Mouse (Mus musculus) cerebellum, adult (tissue): ENCODE data around the gene Sdhaf3.
"Not testable (repeated sequence)": the region's sequence is repeated elsewhere in the genome, so short reads cannot be mapped to it uniquely, and the experiment has no call there.

Experiments used
- ATAC-seq: cut with Nextera tagmentation; 2 replicates; pipeline ENCODE4 v1.9.2; 2017; ENCODE audit warnings: mild to moderate bottlenecking, moderate library complexity, mixed read lengths; ENCODE audit not compliant: insufficient number of reproducible peaks, low FRiP score, low TSS enrichment

Gene Sdhaf3

DNA sequence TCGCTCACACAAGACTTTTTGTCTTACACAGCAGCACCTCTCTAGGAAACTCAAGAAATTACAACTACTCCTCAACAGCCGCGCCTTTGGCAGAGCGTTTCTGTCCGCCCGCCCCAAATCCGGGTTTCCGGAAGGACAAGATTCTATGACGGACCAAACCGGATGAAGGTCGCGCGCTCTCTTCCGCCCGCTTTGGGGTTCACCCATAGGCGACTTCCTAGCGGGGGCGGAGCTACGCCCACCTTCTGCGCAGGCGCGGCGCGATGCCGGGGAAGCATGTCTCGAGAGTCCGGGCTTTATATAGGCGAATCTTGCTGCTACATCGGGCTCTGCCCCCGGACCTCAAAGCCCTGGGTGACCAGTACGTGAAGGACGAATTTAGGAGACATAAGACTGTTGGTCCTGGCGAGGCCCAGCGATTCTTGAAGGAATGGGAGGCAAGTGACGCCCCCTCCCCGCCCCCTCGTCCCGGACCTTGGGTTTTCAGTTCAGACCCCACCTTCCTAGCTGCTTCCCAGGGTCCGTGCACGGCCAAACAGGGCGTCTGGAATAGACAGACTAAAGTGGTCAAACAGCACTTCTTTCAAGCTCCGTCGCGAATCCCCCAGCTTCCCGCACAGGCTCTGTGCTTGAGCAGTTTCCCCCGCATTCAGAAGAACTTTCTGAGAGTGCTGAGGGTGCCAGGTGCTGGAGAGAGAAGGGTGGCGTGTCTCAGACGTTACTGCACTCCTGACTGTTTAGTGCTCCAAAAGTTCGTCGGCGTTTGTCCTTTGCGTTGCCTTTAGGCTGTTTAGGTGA is at the start of gene Sdhaf3:
Sdhaf3 (plus strand) TSS at position 241 of the 798 bp plus-strand sequence.
- peak; percentile 97 for ATAC-seq

GRCm38 (mm10) chr6:6909586-6909985 is 46.2 kb upstream of the Sdhaf3 start:
- ATAC-seq: no peak

- ATAC-seq: no peak
Measured at GRCm38 (mm10) chr6:6914304-6914703, 41.5 kb upstream of the Sdhaf3 start.

DNA sequence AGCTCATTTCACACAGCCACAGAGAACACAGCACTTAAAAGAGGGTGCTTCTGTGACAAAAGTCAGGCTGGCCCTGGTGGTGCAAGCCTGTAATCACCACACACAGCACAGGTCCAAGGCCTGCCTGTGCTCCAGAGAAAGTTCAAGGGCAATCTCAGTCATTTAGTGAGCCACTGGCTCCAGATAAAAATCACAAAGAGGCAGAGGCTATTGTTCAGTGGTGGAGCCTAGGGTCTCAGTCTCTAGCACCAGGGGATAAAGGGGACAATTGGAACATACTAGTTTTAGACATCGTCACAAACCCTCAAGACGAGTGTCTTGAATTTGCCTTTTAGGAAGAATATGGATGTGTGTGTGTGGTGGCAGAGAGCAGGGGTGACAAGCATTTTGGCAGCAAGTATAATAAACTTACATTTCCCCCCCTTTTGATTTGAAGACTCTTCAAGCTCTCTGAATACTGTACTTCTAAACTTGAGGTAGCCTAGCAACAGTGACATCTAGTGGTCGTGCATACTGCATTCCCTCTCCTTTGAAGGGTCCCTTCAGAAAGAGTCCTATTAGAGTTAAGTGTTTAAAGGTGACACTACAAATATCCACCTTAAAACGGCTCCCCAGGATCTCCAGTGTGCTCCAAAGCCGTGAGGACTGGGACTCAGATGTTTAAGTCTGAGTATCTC is 40.8 kb upstream of the Sdhaf3 start:
- peak; percentile 66; the same call in 1 of the 2 replicates for ATAC-seq

DNA sequence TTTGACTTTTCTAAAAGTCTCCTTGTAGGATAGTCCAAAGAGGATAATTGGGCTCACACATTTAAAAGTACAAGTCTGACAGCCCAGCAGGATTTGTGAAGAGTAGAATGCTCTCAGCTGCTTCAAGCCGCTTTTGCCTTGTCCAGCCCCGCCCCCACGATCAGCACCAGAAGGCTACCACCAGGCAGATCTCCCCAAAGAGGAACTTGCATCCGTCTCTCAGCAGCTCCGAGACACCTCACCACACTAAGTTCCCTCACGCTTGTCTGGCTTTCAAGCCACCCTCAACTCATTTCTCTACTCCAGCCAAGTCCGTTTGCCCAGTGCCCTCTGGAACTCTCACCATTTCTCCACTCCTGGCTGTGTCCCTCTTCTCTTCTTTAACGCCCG is 40.3 kb upstream of the Sdhaf3 start:
- ATAC-seq: no peak

GRCm38 (mm10) chr6:6917334-6917733 is 38.5 kb upstream of the Sdhaf3 start:
- ATAC-seq: no peak

GRCm38 (mm10) chr6:6925264-6925663 is 30.5 kb upstream of the Sdhaf3 start:
- ATAC-seq: 0 out of 2 replicates have a peak, but pooled peaks have one; percentile 20

GRCm38 (mm10) chr6:6930831-6931230 is 25.0 kb upstream of the Sdhaf3 start:
- no peak for ATAC-seq

GRCm38 (mm10) chr6:6931507-6931906 is 24.3 kb upstream of the Sdhaf3 start:
- ATAC-seq: no peak

DNA sequence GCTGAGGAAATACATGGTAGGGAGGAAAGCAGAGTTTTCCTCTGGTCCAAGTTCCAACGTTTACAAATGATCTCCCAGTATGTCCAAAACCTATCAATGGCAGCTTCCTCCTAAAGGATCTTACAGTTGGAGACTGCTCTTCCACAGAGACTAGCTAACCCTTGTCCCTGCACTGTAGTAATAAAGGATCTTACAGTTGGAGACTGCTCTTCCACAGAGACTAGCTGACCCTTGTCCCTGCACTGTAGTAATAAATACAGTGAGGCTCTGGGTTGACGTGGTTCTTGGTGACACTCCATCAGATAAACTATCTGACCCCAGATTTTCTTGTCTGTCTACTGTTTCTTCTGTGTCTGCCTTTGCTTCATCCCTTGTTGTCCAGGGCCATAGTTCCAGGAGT is 15.0 kb upstream of the Sdhaf3 start:
- ATAC-seq: no peak

DNA sequence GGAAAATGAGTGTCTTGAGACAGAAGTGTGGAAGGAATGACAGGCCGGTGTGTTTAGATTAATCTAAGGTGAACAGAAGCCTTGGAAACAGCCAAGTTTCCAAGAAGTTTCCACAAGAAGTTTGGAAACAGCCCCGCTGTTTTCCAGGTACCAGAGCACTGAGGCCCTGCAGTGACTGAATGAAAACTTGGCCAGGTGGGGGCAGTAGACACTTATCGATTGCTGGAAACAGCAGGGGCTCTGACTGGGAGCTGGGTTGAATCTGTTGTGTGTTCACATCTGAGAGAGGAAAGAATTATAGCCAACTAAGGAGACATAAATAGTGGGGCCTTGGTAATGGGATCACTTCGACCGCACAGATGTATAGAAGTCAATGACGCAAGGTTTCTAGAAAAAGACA is 13.0 kb upstream of the Sdhaf3 start:
- ATAC-seq: no peak

DNA sequence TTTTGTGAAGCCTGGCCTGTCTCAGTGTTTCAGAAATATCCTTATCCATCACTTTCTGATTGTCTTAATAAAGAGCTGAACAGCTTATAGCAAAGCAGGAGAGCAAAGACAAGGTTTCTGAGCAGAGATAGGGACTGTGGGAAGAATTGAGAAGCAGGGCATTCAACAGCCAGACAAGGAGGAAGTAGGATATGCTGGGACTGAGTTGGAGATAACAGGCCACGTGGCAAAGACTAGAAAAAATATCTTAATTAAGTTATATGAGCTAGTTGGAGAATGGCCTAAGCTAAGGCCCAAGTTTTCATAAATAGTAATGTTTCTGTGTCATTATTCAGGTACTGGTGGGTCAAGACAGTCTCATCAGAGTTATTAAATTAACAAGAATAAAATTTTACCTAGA is 8.2 kb upstream of the Sdhaf3 start:
- ATAC-seq: no peak

DNA sequence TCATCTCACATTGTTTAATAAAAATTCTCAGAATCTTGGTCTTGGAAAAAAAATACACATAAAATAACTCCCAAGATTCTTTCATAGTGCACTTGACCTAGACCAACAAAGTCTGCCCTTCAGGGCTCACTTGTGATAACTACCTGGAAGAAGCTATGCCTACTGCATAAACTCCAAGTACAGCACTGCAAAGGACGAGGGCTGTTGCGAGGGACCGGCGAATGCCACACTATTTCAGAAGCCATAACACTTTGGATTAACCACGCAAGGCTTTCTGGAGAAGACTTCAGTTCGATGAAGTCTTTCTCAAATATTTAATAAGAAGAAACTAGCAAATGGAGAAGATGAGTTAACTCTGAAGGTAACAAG is 425 bp upstream of the Sdhaf3 start:
- ATAC-seq: peak; percentile 56

DNA sequence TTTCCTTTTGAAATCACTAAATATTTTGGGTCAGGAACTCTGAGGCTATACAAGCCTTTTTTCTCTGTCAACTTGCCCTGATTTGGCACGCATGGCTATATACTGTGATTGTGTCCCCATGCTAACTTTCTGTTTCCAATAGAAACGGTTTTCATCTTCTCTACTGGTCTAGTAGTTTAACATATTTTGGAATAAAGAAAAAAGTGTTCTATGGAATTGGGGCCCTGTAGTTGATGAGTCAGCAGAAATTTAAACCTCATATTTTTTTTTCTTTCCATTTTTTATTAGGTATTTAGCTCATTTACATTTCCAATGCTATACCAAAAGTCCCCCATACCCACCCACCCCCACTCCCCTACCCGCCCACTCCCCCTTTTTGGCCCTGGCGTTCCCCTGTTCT is 3.4 kb downstream of the Sdhaf3 start:
- ATAC-seq: not testable (repeated sequence)

- ATAC-seq: no peak
Measured at GRCm38 (mm10) chr6:6997226-6997946, 41.6 kb downstream of the Sdhaf3 start.

DNA sequence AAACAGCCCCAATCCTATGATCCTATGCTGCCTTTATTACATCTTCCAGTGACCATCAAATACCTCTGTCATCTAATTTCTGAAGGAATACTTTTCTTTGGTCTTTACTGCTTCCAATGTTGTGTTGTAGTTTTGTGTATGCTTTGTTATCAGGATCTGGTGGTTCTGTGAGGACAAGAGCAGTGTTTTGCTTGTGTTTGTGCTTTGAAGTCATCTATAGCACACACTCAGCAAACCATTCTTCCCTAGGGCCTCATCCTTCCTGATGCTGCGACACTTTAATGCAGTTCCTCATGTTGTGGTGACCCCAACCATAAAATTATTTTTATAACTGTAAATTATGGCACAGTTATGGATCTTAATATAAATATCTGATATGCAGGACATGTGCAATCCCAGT is 42.2 kb downstream of the Sdhaf3 start:
- ATAC-seq: no peak

- ATAC-seq: no peak
Measured at GRCm38 (mm10) chr6:6999015-6999414, 43.2 kb downstream of the Sdhaf3 start.

DNA sequence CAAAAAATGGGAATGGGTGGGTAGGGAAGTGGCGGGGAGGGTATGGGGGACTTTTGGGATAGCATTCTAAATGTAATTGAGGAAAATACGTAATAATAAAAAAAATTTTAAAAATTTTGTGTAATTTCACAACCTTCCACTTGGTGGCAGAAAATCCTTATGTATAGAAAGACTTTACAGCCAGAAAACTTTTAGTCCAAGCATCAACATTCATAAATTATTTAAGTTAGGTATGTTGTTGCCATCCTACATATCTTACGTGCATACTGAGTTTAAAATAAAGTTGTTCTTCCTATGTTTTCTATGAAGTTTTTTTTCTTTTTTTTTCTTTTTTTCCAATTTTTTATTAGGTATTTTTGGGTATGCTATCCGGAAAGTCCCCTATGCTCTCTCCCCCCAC is 47.3 kb downstream of the Sdhaf3 start:
- ATAC-seq: no peak

GRCm38 (mm10) chr6:7004005-7004404 is 48.2 kb downstream of the Sdhaf3 start:
- ATAC-seq: no peak

GRCm38 (mm10) chr6:7038087-7038486 is 82.3 kb downstream of the Sdhaf3 start:
- ATAC-seq: no peak

DNA sequence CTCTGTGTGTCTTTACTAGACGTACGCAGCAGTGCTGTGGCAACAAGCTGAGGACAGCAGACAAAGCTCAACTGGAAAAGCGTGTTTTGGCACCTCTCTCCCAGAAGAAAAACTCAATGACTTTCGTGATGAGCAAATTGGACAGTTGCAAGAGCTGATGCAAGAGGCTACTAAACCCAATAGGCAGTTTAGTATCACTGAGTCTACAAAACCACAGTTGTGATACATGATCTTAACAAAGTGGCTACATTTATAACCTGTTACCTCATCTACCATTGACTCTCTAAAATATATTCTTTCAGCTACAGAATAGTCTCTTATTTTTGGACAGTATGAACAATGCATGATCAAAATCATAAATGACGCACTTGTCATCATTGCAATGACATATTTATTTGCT is 83.0 kb downstream of the Sdhaf3 start:
- no peak for ATAC-seq
